Mouse (Mus musculus): Measurements from ENCODE around the gene Dgke.
"Not testable (repeated sequence)": the region's sequence is repeated elsewhere in the genome, so short reads cannot be mapped to it uniquely, and the experiment has no call there.

Dgke gene

DNA sequence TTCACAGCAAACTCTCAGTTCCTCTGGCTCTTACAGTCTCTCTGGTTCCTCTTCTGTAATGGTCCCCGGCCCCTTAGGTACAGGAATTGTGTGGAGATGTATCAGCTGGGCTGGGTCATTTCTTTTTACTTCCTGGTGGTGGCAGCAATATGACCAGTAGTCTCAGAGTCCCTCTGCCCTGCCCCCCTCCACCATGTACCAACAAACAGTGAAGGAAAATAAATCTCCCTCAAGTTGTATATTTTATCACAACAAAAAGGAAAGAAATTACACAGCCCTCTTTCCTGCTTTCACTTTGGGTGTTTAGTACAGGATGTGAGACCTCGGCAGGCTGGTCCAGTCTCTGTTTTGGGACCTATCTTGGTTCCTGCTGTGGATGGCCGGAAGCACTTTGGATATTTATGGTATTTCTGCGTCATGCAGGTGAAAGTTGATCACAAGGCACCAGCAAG, 9.7 kb upstream of the Dgke start:
- in situ Hi-C loops (cut with MseI, MboI), result no loop called here

DNA sequence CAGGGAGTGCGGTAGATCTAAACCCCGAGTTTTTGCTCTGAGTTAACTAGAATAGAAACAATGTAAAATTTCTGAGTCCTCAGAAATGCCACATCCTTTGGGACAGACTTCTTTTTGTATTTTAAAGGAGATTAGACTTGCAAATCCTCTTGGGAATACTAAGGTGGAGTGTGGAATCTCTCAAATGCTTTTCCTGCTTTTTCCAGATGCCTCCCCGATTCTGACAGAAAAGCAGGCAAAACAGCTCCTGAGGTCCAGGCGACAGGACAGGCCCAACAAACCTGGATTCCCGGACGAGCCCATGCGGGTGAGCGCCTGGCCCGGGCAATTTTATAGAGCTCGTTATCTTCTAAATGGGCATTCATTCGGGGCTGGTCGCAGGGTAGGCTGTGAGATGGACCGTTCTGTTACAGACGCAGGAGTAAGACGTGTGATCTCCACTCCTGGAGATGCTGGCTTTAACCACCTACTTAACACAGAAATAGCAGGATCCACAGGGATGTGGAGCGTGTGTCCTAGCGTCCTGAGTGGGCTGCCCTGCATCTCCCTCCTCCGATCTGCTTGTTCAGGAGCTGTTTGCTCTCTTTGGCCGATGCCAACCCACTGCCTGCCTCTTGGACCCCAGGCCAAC, 8.2 kb upstream of the Dgke start:
- in situ Hi-C loops (cut with MseI, MboI), result no loop called here

DNA sequence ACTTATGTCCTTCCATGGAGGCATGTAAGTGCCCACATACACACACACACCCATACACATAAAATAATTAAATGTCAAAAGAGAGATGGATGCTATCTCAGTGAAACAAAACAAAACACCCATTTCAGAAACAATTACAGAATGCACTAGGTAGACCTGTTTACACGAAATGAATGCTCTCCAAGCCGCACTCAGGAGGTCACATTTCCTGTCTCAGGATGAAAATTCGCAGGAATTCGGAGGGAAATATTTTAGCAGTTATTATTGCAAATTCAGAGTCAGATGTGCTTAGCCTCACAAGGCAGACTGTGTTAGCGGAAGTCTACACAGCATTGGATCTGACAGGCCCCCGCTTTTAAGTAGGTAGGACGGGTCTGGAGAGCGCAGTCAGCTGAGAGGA, 6.9 kb upstream of the Dgke start, which contains the start of gene Gm525:
Gene Gm525 (plus strand): TSS at position 301 of the 400 bp plus-strand sequence.
- in situ Hi-C loops (cut with MseI, MboI), result no loop called here

DNA sequence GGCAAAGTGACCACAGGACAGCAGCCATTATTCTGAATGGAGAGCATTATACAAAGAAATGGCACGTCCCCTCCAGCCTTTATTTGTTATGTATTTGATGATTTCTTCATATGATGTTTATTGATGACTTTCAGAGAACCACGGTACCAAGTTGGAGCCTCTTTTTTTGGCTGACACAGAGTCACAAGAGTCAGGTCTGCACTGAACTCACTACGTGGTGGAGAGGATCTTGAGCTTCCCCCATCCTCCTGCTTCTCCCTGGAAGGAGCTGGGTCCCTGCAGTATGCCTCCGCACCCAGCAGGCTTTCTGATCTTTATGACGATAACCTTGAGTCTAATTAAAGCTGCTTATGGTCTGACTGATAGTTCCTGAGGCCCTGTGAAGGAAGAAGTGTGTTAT, 4.9 kb upstream of the Dgke start:
- in situ Hi-C loops (cut with MseI, MboI), result no loop called here

DNA sequence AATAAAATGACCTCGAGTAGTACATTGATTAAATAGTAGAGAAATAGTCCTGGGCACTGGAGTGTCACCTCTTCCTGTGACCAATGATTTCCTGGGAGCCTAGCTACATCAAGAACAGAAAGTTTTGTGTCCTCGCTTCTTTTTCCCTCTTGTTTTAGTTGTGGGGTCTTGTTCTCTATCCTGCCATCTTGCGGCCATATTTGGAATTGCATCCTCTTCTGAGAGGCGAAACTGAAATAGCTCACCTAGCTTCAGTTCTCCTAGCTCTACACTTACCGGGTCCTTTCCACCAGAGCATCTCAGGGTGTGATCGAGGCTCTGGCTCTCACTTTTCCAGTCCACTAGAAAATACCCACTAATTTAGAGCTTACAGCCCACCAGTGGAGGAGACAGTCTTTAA, 2.7 kb upstream of the Dgke start:
- in situ Hi-C loops (cut with MseI, MboI), result no loop called here

DNA sequence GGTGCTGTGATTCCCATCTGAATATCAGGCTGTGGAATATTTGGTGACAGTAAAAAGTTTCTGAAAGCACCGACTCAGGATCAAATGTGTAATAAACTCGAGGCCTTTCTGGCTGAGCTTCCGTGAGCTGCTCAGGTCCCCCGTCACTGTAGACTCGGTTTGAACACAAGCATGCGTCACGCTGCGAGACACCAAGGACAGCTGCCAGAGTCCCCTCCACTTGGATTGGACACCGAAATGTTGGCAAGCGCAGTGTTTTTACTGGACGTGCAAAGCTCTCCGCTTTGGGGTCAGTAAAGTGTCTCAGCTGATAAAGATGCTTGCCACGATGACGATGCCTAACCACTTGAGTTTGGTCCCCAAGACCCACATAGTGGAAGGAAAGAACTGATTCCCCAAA, 2.0 kb upstream of the Dgke start:
- in situ Hi-C loops (cut with MseI, MboI), result no loop called here

DNA sequence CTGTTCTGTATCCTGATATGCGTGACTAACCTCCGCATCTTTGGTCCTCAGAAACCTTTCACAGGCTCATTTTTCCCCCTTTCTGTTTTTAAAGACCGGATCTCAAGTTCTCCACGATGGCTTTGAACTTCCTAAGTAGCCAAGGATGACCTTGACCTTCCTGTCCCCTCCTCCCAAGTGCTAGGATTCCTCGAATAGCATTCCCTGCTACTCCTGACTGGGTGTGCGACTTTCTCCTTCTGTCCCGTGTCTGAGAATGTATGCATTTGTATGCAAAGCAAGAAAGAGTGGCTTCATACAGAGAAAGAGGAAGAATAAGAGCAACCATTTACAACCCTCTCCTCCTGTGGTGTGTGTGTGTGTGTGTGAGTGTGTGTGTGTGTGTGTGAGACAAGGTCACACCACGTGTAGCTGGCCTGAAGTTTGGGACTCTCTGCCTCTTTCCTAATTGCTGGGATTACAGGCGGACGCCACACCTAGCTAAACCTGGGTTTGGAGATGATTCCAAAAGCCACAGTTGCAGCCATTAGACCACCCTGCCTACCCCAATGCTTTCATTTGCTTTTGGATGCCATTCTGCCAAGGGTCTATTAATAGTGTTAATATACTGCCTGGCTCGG, 1.3 kb upstream of the Dgke start:
- in situ Hi-C loops (cut with MseI, MboI), result no loop called here

DNA sequence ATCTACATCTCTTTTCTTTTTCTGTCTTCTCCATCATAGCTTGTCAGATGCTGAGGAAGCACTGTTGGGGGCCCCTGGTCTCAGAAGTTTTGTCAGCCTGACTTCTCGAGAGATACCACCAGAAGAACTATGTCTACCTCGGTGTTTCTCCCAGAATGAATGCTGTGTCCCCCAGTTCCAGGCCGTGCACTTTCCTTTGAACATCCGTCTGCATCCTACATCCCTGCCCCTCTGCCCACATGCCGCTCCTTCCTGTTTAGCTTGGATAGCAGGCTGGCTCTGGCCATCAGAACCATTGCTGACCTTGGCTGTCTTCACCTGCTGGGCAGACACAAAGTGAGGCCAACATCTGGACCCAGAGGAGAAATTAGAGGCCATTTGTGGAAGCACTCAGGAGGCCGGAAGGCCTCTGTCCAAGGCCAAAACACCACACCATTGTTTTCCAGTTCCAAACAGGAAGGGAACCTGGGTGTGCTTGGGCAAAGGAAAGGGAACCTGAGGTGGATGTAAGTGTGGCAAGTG, 712 bp upstream of the Dgke start:
- in situ Hi-C loops (cut with MseI, MboI), result no loop called here

DNA sequence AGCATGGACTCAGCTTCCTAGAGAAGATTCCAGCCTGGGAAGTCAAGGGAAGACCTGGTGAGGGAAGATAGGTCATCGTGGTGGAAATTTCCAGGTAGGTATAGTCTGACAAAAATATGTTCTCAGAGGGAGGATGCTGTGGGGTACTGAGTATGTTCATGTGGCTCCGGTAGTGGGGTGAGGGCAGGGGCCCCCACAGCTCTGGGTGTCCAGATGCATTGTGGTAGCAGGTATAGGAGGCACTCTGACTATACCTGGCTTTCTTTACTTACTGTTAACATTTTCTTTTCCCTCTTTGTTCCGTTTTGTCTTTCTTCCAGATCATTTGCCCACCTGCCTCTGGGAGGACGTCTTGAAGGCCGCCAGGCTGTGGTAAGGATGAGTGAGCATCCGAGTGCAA, 524 bp downstream of the Dgke start:
- in situ Hi-C loops (cut with MseI, MboI), result no loop called here

DNA sequence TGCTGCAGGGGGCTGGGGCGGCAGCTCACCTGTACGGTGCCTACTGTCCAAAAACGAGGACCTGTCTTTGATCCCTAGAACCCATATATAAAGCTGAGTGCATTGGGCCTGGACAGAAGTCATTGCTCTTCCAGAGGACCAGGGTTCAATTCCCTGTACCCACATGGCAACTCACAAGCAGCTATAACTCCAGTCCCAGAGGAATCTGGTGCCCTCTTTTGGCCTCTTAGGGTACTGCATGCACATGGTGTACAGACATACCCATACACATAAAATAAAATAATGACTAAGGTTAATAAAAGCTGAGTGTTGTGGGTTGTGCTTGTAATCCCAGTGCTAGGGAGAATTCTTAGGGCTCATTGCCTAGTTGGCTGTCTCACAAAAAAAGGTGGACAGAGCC, 1.4 kb downstream of the Dgke start:
- in situ Hi-C loops (cut with MseI, MboI), result no loop called here

DNA sequence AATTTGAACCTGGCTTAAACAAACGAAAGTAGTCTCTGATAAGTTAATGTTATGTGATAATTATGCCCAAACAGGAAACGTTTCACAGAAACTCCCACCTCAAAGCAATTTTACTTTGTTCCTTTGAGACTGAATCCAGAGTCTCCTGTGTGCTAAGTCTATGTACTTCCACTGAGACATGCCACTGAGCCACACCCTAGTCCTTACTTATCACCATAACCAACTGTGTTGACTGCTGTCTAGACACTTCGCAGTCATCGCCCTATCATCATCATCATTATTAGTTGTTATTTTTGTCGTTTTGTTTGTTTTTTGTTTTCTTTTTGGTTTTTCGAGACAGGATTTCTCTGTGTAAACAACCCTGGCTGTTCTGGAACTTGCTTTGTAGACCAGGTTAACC, 2.3 kb downstream of the Dgke start:
- in situ Hi-C loops (cut with MseI, MboI), result no loop called here

DNA sequence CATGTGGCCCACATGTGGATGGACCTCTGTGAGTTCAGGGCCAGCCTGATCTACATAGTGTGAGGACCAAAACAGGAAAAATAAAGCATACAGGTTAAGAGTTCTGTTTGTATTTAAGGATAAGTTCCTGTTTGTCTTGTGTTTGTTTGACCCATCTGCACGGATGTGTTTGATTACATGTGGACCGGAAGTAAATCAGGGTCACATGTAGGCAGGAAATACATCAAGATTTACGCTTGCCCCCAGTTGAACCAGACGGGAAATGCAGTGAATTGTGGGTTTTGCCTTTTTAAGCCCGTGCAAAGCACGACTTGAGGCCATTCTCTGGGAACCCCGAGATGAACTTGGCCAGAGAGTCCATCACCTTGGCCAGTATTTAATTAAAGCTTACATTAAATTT, 5.3 kb downstream of the Dgke start:
- in situ Hi-C loops (cut with MseI, MboI), result no loop called here

DNA sequence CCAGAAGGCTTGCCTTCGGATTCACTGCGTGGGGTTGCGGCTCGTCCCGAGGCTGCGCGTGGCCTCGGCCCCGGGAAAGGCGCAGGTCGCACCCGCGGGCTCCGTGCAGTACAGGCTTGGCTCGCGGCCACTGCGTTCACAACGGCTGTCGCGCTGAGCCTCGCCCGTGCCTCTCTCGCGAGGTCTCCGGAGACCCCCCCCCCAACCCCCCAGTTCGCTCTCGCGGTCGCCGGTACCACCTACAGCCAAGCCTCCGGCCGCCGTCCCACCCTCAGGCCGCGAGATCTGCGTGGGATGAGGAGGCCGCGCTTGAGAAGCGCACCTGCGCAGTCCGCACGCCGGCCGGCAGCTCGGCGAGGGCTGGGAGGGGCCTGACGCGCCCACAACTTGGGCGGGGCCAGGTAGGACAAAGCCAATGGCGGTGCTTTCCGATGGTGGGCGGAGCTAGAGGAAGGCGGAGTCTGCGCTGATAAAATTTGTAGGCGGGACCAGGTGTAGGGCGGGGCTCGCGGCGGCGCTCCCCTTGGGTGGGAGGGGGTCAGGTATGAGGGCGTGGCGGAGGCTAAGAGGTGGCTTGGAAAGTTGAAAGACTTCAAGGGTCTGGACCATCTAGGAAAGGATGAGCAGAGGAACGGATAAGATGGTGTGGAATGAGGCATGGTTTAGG, 6.1 kb downstream of the Dgke start:
- in situ Hi-C loops (cut with MseI, MboI), result no loop called here

DNA sequence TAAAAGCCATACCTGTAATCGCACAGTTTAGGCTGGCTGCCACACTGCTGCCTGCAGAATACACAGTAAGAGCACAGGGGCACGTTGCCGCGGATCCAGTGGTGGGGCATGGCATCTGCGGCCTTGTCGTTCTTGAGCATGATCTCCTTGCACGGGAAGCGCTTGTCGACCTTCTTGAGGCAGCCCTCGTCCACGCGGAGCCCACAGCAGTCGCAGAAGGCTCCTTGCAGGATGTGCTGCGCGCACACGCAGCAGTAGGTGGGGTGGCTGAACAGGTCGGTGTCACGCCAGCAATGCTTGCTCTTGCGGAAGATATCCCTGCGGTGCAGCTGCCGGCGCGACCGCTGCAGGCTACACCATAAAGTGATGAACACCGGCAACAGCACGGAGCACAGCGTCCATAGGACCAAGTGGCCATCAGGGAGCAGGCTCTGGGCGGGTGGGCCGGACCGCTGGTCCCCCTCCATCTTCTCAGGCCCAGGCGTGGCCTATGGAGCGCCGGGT, 6.7 kb downstream of the Dgke start:
- in situ Hi-C loops (cut with MseI, MboI), result no loop called here

DNA sequence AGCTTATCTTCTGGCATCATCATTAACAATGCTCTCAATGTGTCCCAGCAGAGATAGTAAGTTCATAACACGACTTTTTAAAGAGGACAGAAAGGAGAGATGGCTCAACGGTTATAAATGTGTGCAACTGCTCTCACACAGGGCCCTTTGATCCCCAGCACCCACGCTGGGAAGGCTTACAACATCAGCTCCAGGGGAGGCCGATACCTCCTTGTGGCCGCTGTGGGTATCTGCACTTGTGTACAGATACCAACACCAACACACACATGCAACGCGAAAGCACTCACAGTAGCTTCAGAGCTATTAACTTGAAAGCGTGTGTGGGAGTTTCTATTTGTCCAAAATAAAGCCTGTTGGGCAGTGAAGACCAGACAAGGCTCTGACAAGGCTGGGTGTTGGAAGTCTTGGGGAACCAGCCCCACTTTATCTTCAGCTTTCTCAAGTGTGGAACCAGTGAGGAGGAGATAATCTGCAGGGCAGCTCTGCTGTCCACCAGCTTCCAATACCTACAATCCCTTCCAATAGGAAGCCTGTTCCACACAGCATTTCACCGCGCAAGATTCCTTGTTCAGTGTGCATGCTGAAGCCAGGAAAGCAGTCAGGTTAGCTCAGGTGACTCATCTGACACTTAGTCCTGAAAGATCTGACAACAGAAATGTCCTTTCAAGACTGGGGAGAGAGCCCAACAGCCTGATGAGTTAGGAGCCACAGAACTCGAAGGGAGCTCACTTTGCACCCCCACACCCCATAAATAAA, 8.0 kb downstream of the Dgke start:
- in situ Hi-C loops (cut with MseI, MboI), result no loop called here

DNA sequence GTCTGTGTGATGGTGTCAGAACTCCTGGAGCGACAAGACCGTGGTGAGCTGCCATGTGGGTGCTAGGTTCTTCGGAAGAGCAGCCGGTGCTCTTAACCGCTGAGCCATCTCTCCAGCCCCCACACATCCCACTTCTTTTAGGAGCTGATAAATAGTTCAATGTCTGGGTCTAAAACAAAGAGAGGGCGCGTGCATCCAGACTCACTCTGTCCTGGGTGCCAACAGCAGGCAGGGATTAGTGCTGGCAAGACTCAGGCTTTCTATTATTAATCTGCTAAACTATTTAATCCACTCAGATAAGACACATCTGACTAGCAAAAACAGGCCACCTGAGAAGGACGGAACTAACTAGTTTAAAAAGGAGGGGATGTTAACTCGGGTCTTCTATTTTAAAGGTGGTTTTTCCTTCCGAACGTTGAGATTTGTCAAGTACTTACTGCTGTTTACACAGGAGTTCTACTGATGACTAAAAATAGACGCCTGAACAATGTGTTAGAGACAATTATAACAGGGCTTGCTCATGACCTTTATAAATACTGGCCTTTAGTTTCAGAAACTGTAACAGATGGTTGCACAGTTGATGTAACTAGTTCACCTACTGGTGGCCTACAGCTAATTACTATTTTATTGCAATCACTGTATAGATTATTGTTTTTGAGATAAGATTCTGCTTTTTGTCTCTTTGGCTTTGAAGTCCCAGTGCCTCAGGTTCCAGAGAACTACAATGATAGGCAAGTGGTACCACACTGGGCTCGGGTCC, 10.5 kb downstream of the Dgke start:
- in situ Hi-C loops (cut with MseI, MboI), result no loop called here

DNA sequence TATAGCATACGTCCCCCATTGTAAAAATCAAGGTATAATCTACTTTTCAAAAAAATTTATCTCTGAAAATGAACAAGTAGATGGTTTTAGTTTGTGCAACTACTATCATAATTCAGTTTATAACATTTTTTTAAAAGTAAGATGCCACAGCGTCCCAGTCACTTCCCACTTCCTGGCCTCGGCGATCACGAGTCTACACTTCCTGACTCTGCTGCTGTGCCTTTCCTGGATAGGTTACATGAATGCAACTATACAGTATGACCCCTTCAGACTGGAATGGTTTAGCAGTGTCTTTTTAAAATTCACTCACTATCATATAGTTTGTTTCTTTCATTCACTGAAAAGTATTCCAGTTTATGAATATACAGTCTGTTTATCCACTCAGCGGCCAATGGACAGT, 14.9 kb downstream of the Dgke start:
- in situ Hi-C loops (cut with MseI, MboI), result no loop called here

DNA sequence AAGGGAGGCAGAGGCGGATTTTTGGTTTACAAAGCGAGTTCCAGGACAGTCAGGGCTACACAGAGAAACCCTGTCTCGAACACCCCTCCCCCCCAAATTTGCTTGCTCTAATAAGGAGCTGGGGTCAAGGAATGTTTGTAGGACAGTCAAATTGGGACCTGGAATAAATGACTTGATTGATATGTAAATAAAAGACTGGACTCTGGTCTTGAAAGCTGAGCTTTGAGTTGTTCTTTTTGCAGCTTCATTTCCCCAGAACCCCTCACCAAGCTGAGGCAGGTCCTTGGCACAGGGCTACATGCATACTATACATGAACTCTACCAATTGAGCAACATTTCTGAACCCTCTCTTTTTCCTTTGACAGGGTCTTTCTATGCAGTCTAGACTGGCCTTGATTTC, 20.6 kb downstream of the Dgke start:
- in situ Hi-C loops (cut with MseI, MboI), result no loop called here

DNA sequence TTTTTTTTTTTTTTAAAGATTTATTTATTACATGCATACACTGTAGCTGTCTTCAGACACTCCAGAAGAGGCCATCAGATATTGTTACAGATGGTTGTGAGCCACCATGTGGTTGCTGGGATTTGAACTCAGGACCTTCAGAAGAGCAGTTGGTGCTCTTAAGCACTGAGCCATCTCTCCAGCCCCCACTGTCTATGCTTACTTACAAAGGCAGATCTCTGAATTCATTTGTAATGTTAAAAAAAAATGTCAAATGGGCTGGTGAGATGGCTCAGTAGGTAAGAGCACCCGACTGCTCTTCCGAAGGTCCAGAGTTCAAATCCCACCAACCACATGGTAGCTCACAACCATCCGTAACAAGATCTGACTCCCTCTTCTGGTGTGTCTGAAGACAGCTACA, 21.1 kb downstream of the Dgke start:
- in situ Hi-C loops (cut with MseI, MboI), result not testable (repeated sequence)

DNA sequence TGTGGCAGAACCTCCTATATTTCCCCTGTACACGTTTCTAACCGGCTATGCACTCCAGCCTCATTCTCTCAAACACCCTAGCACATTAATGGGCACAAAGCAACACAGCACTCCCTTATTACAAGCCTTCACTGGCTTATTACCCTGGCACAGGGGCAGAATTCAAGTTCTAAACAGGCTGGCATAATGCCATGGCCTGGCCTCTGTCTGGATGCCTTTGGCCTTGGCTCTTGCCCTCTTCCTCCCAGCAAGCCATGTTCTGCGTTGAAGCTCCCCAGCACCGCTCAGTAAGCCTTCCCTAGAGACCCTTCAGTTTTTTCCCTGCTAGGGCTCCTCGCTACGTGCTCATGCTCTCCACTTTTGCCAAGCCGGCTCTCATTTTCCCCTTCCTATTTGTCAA, 23.6 kb downstream of the Dgke start:
- in situ Hi-C loops (cut with MseI, MboI), result no loop called here

DNA sequence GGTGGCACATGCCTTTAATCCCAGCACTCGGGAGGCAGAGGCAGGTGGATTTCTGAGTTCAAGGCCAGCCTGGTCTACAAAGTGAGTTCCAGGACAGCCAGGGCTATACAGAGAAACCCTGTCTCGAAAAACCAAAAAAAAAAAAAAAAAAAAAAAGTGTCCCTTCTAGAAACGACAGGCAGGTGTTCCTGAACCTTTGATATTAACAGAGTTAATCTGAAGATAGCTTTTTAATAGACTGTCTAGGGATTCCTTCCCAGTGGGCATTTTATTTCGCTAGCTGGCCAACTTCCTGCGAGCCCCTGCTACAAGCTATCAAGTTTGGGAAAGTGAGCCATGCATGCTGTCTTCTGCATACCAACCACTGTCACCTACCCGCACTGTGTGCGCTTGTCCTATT, 25.6 kb downstream of the Dgke start:
- in situ Hi-C loops (cut with MseI, MboI), result not testable (repeated sequence)
